Mouse (Mus musculus): Measurements from ENCODE around the gene Grm4. TPM values are rescaled to one million over a fixed set of nuclear protein-coding genes. Genes with fewer than 3 reads are reported as not detected.

Grm4 gene
- polyA plus RNA-seq, 1 experiment: 310 TPM

GRCm38 (mm10) chr17:27560926-27561480 lies 39.8 kb upstream of the Grm4 start:
- Histone ChIP-seq H3K27me3 (ENCODE audit: control insufficient read depth, insufficient read depth, low read length) (no peaks in the 10 kb centered on the region), H3K4me3 (replicated peaks; ENCODE audit: insufficient read depth, low read depth, low read length) (no peak overlapping the region), H3K4me1 (ENCODE audit: control insufficient read depth, insufficient read depth, low read length) (peaks cover 27% of the 10 kb centered on the region), H3K27ac (ENCODE audit: insufficient read depth, low read length) (no peak overlapping the region)
- no peak for DNase-seq
- WGBS: 64% methylated on average over 13 of the region's 13 CpGs
- TF ChIP-seq CTCF (IDR thresholded peaks at IDR 0.05; ENCODE audit: borderline replicate concordance, insufficient read depth, low read depth, low read length): no peak
- no peak for TF ChIP-seq POLR2A (IDR thresholded peaks at IDR 0.05; ENCODE audit: borderline replicate concordance, insufficient read depth, low read length)

DNA sequence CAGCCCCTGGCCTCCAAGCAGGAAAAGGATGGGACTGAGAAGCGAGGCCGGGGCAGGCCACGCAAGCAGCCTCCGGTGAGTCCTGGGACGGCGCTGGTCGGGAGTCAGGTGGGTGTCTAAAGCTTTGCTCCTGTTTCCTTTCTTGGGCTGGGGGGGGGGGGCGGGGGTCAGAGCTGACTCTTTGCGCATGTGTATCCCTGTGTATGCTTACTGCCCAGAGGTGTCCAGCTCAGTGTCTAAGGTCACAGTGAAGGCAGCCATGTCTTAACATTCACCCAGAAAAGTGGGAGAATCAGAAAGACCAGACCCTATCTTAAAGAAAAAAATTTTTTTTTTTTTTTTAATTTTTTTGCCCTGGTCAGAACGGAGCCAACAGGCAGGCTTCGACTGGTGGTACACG lies 38.4 kb upstream of the Grm4 start:
- Histone ChIP-seq H3K4me3 (replicated peaks; ENCODE audit: insufficient read depth, low read depth, low read length) (no peak overlapping the region), H3K27ac (ENCODE audit: insufficient read depth, low read length) (no peak overlapping the region), H3K4me1 (ENCODE audit: control insufficient read depth, insufficient read depth, low read length) (peaks cover 24% of the 10 kb centered on the region), H3K27me3 (ENCODE audit: control insufficient read depth, insufficient read depth, low read length) (no peaks in the 10 kb centered on the region)
- WGBS: 72% methylated on average over 12 of the region's 12 CpGs
- DNase-seq: no peak
- TF ChIP-seq POLR2A (IDR thresholded peaks at IDR 0.05; ENCODE audit: borderline replicate concordance, insufficient read depth, low read length) (no peak), CTCF (IDR thresholded peaks at IDR 0.05; ENCODE audit: borderline replicate concordance, insufficient read depth, low read depth, low read length) (no peak)

DNA sequence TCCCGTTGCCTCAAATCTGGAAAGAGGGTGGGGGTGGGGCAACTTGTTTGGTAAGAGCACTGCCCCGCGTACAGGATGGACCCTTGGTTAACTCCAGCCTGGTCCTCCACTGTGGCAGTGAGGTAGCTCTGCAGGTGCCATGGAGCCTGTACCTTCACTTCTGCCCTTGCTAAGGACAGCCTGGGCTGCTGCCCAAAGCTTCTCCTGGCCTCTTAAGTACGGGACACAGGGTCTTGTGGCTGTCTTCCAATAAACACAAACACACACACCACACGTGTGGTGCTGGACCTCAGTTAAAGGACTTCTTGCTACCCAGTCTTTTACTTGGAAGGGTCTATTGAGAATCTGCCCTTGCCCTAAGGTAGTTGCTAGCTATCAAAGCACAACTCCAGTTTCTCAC lies 37.6 kb upstream of the Grm4 start:
- H3K4me3 ChIP-seq (replicated peaks; ENCODE audit: insufficient read depth, low read depth, low read length): peak overlapping the region; percentile 5
- TF ChIP-seq CTCF (IDR thresholded peaks at IDR 0.05; ENCODE audit: borderline replicate concordance, insufficient read depth, low read depth, low read length) (no peak), POLR2A (IDR thresholded peaks at IDR 0.05; ENCODE audit: borderline replicate concordance, insufficient read depth, low read length) (no peak)

GRCm38 (mm10) chr17:27557927-27558661 lies 36.9 kb upstream of the Grm4 start:
- 6% methylated on average over 14 of the region's 14 CpGs for WGBS
- Histone ChIP-seq H3K27me3 (ENCODE audit: control insufficient read depth, insufficient read depth, low read length) (no peaks in the 10 kb centered on the region), H3K4me1 (ENCODE audit: control insufficient read depth, insufficient read depth, low read length) (peaks cover 15% of the 10 kb centered on the region), H3K27ac (ENCODE audit: insufficient read depth, low read length) (peak overlapping the region; percentile 80), H3K4me3 (replicated peaks; ENCODE audit: insufficient read depth, low read depth, low read length) (peak overlapping the region; percentile 85)
- peak; percentile 75 to 77 for DNase-seq
- TF ChIP-seq POLR2A (IDR thresholded peaks at IDR 0.05; ENCODE audit: borderline replicate concordance, insufficient read depth, low read length) (no peak), CTCF (IDR thresholded peaks at IDR 0.05; ENCODE audit: borderline replicate concordance, insufficient read depth, low read depth, low read length) (no peak)

More for the DNA sequence above, 37.6 kb upstream of the Grm4 start:
- 6% methylated on average over 5 of the region's 5 CpGs for WGBS
- peaks cover 18% of the 10 kb centered on the region for H3K4me1 ChIP-seq (ENCODE audit: control insufficient read depth, insufficient read depth, low read length)
- DNase-seq: no peak
- no peaks in the 10 kb centered on the region for H3K27me3 ChIP-seq (ENCODE audit: control insufficient read depth, insufficient read depth, low read length)
- no peak overlapping the region for H3K27ac ChIP-seq (ENCODE audit: insufficient read depth, low read length)

- DNase-seq: peak; percentile 48 to 64
- Histone ChIP-seq H3K27ac (ENCODE audit: insufficient read depth, low read length) (peak overlapping the region; percentile 80), H3K27me3 (ENCODE audit: control insufficient read depth, insufficient read depth, low read length) (no peaks in the 10 kb centered on the region), H3K4me3 (replicated peaks; ENCODE audit: insufficient read depth, low read depth, low read length) (peak overlapping the region; percentile 85), H3K4me1 (ENCODE audit: control insufficient read depth, insufficient read depth, low read length) (peaks cover 22% of the 10 kb centered on the region)
- TF ChIP-seq CTCF (IDR thresholded peaks at IDR 0.05; ENCODE audit: borderline replicate concordance, insufficient read depth, low read depth, low read length): no peak
- no peak for TF ChIP-seq POLR2A (IDR thresholded peaks at IDR 0.05; ENCODE audit: borderline replicate concordance, insufficient read depth, low read length)
- 3% methylated on average over 70 of the region's 75 CpGs for WGBS
Measured at GRCm38 (mm10) chr17:27557181-27557926, 36.2 kb upstream of the Grm4 start.

GRCm38 (mm10) chr17:27556315-27557011 lies 35.3 kb upstream of the Grm4 start, which contains the start of gene Hmga1:
Hmga1 (plus strand) TSS chr17:27556497.
- under 1% methylated on average over 79 of the region's 79 CpGs for WGBS
- H3K4me1 ChIP-seq (ENCODE audit: control insufficient read depth, insufficient read depth, low read length): peaks cover 19% of the 10 kb centered on the region

DNA sequence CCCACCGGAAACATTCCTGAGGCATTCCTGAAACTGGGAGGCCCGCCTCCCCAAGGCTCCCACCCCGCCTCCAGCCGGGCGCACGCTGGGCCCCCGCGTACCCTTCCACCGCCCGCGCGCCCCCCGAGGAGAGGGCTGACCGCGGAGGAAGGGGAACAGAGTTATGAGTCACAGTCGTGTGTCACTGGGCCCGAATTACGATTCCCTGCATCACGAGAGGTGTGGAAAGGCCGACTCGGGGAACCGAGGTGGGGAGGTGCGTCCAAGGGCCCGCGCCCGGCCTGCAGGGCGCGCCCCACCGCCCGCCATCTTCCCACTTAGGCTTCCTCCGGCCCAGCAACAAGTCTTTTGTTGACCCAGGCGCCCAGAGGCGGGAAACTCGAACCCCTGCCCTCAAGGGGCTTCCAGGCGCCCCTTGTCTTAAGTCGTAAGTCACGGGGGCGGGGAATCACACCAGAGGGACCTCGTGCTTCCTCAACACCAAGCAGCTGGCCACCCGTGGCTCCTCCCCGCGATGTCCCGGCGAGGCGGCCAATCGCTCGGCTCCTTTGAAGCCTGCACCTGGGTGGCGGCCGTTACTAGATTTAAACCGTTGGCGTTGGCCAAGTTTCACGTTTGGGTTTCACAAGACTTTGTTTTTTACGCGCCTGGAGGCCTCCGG lies 34.4 kb upstream of the Grm4 start:
- Histone ChIP-seq H3K27ac (ENCODE audit: insufficient read depth, low read length) (peak overlapping the region; percentile 74; the same call in 1 of the 2 replicates), H3K27me3 (ENCODE audit: control insufficient read depth, insufficient read depth, low read length) (no peaks in the 10 kb centered on the region), H3K4me3 (replicated peaks; ENCODE audit: insufficient read depth, low read depth, low read length) (peak overlapping the region; percentile 85), H3K4me1 (ENCODE audit: control insufficient read depth, insufficient read depth, low read length) (peaks cover 19% of the 10 kb centered on the region)
- DNase-seq: peak; percentile 46 to 49
- 3% methylated on average over 53 of the region's 55 CpGs for WGBS
- TF ChIP-seq CTCF (IDR thresholded peaks at IDR 0.05; ENCODE audit: borderline replicate concordance, insufficient read depth, low read depth, low read length) (no peak), POLR2A (IDR thresholded peaks at IDR 0.05; ENCODE audit: borderline replicate concordance, insufficient read depth, low read length) (no peak)

More at GRCm38 (mm10) chr17:27556315-27557011, 35.3 kb upstream of the Grm4 start, which contains the start of gene Hmga1:
- Histone ChIP-seq H3K27ac (ENCODE audit: insufficient read depth, low read length) (peak within 1 kb of the TSS; percentile 80), H3K27me3 (ENCODE audit: control insufficient read depth, insufficient read depth, low read length) (no peaks in the 10 kb centered on the region), H3K4me3 (replicated peaks; ENCODE audit: insufficient read depth, low read depth, low read length) (peak within 1 kb of the TSS; percentile 85)
- peak; percentile 86 to 88 for DNase-seq
- TF ChIP-seq POLR2A (IDR thresholded peaks at IDR 0.05; ENCODE audit: borderline replicate concordance, insufficient read depth, low read length) (peak; percentile 43), CTCF (IDR thresholded peaks at IDR 0.05; ENCODE audit: borderline replicate concordance, insufficient read depth, low read depth, low read length) (no peak)
